Mouse (Mus musculus) forebrain, embryonic 13.5 days (tissue): Measurements from ENCODE around the gene Tbc1d8. TPM values are rescaled to one million over a fixed set of nuclear protein-coding genes. Genes with fewer than 3 reads are reported as not detected.

Source experiments
- ATAC-seq: fragments of 200-750 bp; cut with Nextera tagmentation; 2 replicates; pipeline ENCODE4 v1.8.0; 2017
- H3K27ac ChIP-seq: fragments of 300-500 bp; sonication (generic); 2 replicates; pipeline ENCODE4 v1.5.1; 2015; ENCODE audit warnings: inconsistent platforms, mild to moderate bottlenecking, moderate library complexity
- H3K27me3 ChIP-seq: fragments of 300-500 bp; sonication (generic); 2 replicates; pipeline ENCODE4 v1.6.1; 2015; ENCODE audit warnings: mild to moderate bottlenecking, inconsistent platforms
- H3K36me3 ChIP-seq: fragments of 300-500 bp; sonication (generic); 2 replicates; pipeline ENCODE4 v1.6.1; 2015; ENCODE audit warnings: mild to moderate bottlenecking, inconsistent platforms; ENCODE audit not compliant: poor library complexity, severe bottlenecking
- H3K4me1 ChIP-seq: fragments of 300-500 bp; sonication (generic); 2 replicates; pipeline ENCODE4 v1.6.1; 2015; ENCODE audit warnings: inconsistent platforms
- H3K4me2 ChIP-seq: fragments of 300-500 bp; sonication (generic); 2 replicates; pipeline ENCODE4 v1.6.1; 2015; ENCODE audit warnings: inconsistent platforms, mild to moderate bottlenecking, moderate library complexity
- H3K4me3 ChIP-seq: fragments of 300-500 bp; sonication (generic); 2 replicates; pipeline ENCODE4 v1.5.1; 2015; ENCODE audit warnings: mild to moderate bottlenecking, inconsistent platforms
- H3K9ac ChIP-seq: fragments of 300-500 bp; sonication (generic); 2 replicates; pipeline ENCODE4 v1.6.1; 2015; ENCODE audit warnings: mild to moderate bottlenecking, inconsistent platforms
- H3K9me3 ChIP-seq: fragments of 300-500 bp; sonication (generic); replicated peaks from 2 replicates; pipeline ENCODE4 v1.6.1; 2016; ENCODE audit warnings: inconsistent platforms
- WGBS: fragments of 180-500 bp; shearing (Covaris S2); methylation state at CpG from one replicate; pipeline ENCODE4 v1.1.7; 2015; 5-methylcytosine and 5-hydroxymethylcytosine counted together
- polyA plus RNA-seq: library from polyadenylated mRNA; unstranded; fragments of >200 nt; fragmentation: Nextera tagmentation; extraction: Ambion mirVana; gene quantifications from 2 replicates; pipeline ENCODE4 v1.2.1, GENCODE M21; 2015

Gene Tbc1d8
- polyA plus RNA-seq, 1 experiment from 2014 or later, result 6.9 TPM

- Histone ChIP-seq H3K4me2 (peak within 1 kb of the TSS; percentile 86), H3K36me3 (peaks cover 38% of the 10 kb centered on the region), H3K27ac (peak within 1 kb of the TSS; percentile 90), H3K4me1 (peaks cover 20% of the 10 kb centered on the region), H3K9ac (peak within 1 kb of the TSS; percentile 99), H3K9me3 (no peaks in the 10 kb centered on the region), H3K27me3 (no peaks in the 10 kb centered on the region), H3K4me3 (peak within 1 kb of the TSS; percentile 95)
- under 1% methylated on average over 62 of the region's 62 CpGs for WGBS
- peak; percentile 100 for ATAC-seq
Observed at GRCm38 (mm10) chr1:39367601-39368266, 110.8 kb downstream of the Tbc1d8 start, which contains the start of gene Rpl31. TSS of gene Rpl31 (plus strand) at chr1:39367842.

GRCm38 (mm10) chr1:39367045-39367444 is 111.5 kb downstream of the Tbc1d8 start:
- peak; percentile 4 for ATAC-seq
- 20% methylated on average over 6 of the region's 6 CpGs for WGBS
- Histone ChIP-seq H3K4me2 (peak overlapping the region; percentile 62), H3K4me3 (peak overlapping the region; percentile 95), H3K9me3 (no peaks in the 10 kb centered on the region), H3K27ac (peak overlapping the region; percentile 54; the same call in 1 of the 2 replicates), H3K9ac (peak overlapping the region; percentile 61), H3K4me1 (peaks cover 20% of the 10 kb centered on the region), H3K36me3 (peaks cover 31% of the 10 kb centered on the region), H3K27me3 (no peaks in the 10 kb centered on the region; the same call in 1 of the 2 replicates)

- H3K36me3 ChIP-seq, result peaks cover 16% of the 10 kb centered on the region
- WGBS, result 86% methylated on average over 1 of the region's 1 CpGs
- H3K9me3 ChIP-seq, result no peaks in the 10 kb centered on the region
- no peak overlapping the region for H3K9ac ChIP-seq
- peaks cover 20% of the 10 kb centered on the region for H3K4me1 ChIP-seq
- peaks cover 4% of the 10 kb centered on the region; the same call in 1 of the 2 replicates for H3K27me3 ChIP-seq
- no peak overlapping the region for H3K27ac ChIP-seq
- ATAC-seq, result no peak
- H3K4me3 ChIP-seq, result no peak overlapping the region
- no peak overlapping the region for H3K4me2 ChIP-seq
Observed at GRCm38 (mm10) chr1:39365562-39365961, 113.0 kb downstream of the Tbc1d8 start.

- H3K27ac ChIP-seq, result no peak overlapping the region
- H3K4me1 ChIP-seq, result peaks cover 7% of the 10 kb centered on the region
- no peak for ATAC-seq
- peaks cover 4% of the 10 kb centered on the region; the same call in 1 of the 2 replicates for H3K27me3 ChIP-seq
- H3K9me3 ChIP-seq, result no peaks in the 10 kb centered on the region
- no peak overlapping the region for H3K9ac ChIP-seq
- H3K36me3 ChIP-seq, result no peaks in the 10 kb centered on the region
- no peak overlapping the region for H3K4me2 ChIP-seq
- WGBS, result 69% methylated on average over 7 of the region's 7 CpGs
- H3K4me3 ChIP-seq, result no peak overlapping the region
Observed at GRCm38 (mm10) chr1:39362515-39362893, 116.1 kb downstream of the Tbc1d8 start.

GRCm38 (mm10) chr1:39361754-39362514 is 116.6 kb downstream of the Tbc1d8 start:
- peaks cover 4% of the 10 kb centered on the region for H3K4me1 ChIP-seq
- 32% methylated on average over 24 of the region's 24 CpGs for WGBS
- no peaks in the 10 kb centered on the region for H3K36me3 ChIP-seq
- no peak for ATAC-seq
- H3K9me3 ChIP-seq, result no peaks in the 10 kb centered on the region
- H3K4me3 ChIP-seq, result peak overlapping the region; percentile 20
- no peak overlapping the region for H3K27ac ChIP-seq
- peaks cover 4% of the 10 kb centered on the region; the same call in 1 of the 2 replicates for H3K27me3 ChIP-seq
- peak overlapping the region; percentile 51 for H3K4me2 ChIP-seq
- peak overlapping the region; percentile 7; the same call in 1 of the 2 replicates for H3K9ac ChIP-seq

GRCm38 (mm10) chr1:39349427-39349826 is 129.1 kb downstream of the Tbc1d8 start:
- Histone ChIP-seq H3K27me3 (no peaks in the 10 kb centered on the region), H3K27ac (no peak overlapping the region), H3K4me1 (no peaks in the 10 kb centered on the region), H3K9ac (no peak overlapping the region), H3K4me2 (no peak overlapping the region), H3K36me3 (no peaks in the 10 kb centered on the region), H3K4me3 (no peak overlapping the region), H3K9me3 (no peaks in the 10 kb centered on the region)
- WGBS, result 91% methylated on average over 7 of the region's 7 CpGs
- no peak for ATAC-seq

- Histone ChIP-seq H3K4me1 (no peaks in the 10 kb centered on the region), H3K4me3 (no peak overlapping the region), H3K27me3 (no peaks in the 10 kb centered on the region), H3K4me2 (no peak overlapping the region), H3K9ac (no peak overlapping the region), H3K9me3 (no peaks in the 10 kb centered on the region), H3K36me3 (no peaks in the 10 kb centered on the region), H3K27ac (no peak overlapping the region)
- WGBS, result 94% methylated on average over 1 of the region's 1 CpGs
- no peak for ATAC-seq
Observed at GRCm38 (mm10) chr1:39349001-39349400, 129.6 kb downstream of the Tbc1d8 start.

GRCm38 (mm10) chr1:39344981-39345600 is 133.5 kb downstream of the Tbc1d8 start:
- WGBS, result 62% methylated on average over 21 of the region's 21 CpGs
- Histone ChIP-seq H3K4me1 (no peaks in the 10 kb centered on the region), H3K27me3 (no peaks in the 10 kb centered on the region), H3K27ac (no peak overlapping the region), H3K9me3 (no peaks in the 10 kb centered on the region), H3K4me2 (no peak overlapping the region), H3K36me3 (no peaks in the 10 kb centered on the region), H3K4me3 (no peak overlapping the region), H3K9ac (no peak overlapping the region)
- ATAC-seq, result 0 out of 2 replicates have a peak, but pooled peaks have one; percentile 33

GRCm38 (mm10) chr1:39343242-39343641 is 135.3 kb downstream of the Tbc1d8 start:
- Histone ChIP-seq H3K9me3 (no peaks in the 10 kb centered on the region), H3K4me3 (no peak overlapping the region), H3K4me2 (no peak overlapping the region), H3K4me1 (no peaks in the 10 kb centered on the region), H3K27me3 (no peaks in the 10 kb centered on the region), H3K36me3 (no peaks in the 10 kb centered on the region), H3K27ac (no peak overlapping the region), H3K9ac (no peak overlapping the region)
- no peak for ATAC-seq
- WGBS, result 78% methylated on average over 5 of the region's 5 CpGs

GRCm38 (mm10) chr1:39341807-39342206 is 136.7 kb downstream of the Tbc1d8 start:
- H3K4me2 ChIP-seq, result no peak overlapping the region
- no peak overlapping the region for H3K9ac ChIP-seq
- WGBS, result 81% methylated on average over 4 of the region's 4 CpGs
- H3K27me3 ChIP-seq, result no peaks in the 10 kb centered on the region
- no peak overlapping the region for H3K4me3 ChIP-seq
- no peak for ATAC-seq
- H3K36me3 ChIP-seq, result no peaks in the 10 kb centered on the region
- no peaks in the 10 kb centered on the region for H3K9me3 ChIP-seq
- no peak overlapping the region for H3K27ac ChIP-seq
- no peaks in the 10 kb centered on the region for H3K4me1 ChIP-seq

GRCm38 (mm10) chr1:39340647-39341046 is 137.9 kb downstream of the Tbc1d8 start:
- no peak overlapping the region for H3K27ac ChIP-seq
- H3K4me2 ChIP-seq, result no peak overlapping the region
- H3K27me3 ChIP-seq, result 0 out of 2 replicates have a peak, but pooled peaks cover 3% of the 10 kb centered on the region
- H3K36me3 ChIP-seq, result no peaks in the 10 kb centered on the region
- H3K4me3 ChIP-seq, result no peak overlapping the region
- ATAC-seq, result peak; percentile 69
- no peak overlapping the region for H3K9ac ChIP-seq
- H3K4me1 ChIP-seq, result no peaks in the 10 kb centered on the region
- H3K9me3 ChIP-seq, result no peaks in the 10 kb centered on the region
- 21% methylated on average over 8 of the region's 8 CpGs for WGBS

GRCm38 (mm10) chr1:39340156-39340555 is 138.4 kb downstream of the Tbc1d8 start:
- H3K27me3 ChIP-seq, result 0 out of 2 replicates have a peak, but pooled peaks cover 3% of the 10 kb centered on the region
- H3K4me3 ChIP-seq, result no peak overlapping the region
- H3K9ac ChIP-seq, result no peak overlapping the region
- WGBS, result 86% methylated on average over 6 of the region's 6 CpGs
- ATAC-seq, result no peak
- H3K4me2 ChIP-seq, result no peak overlapping the region
- no peak overlapping the region for H3K27ac ChIP-seq
- no peaks in the 10 kb centered on the region for H3K4me1 ChIP-seq
- H3K36me3 ChIP-seq, result no peaks in the 10 kb centered on the region
- no peaks in the 10 kb centered on the region for H3K9me3 ChIP-seq
